Mouse (Mus musculus) erythroblast, embryonic 14.5 days (primary cell): ENCODE results near the gene Neo1.

ENCODE experiments used
- GATA1 ChIP-seq: IDR thresholded peaks from 2 replicates; pipeline ENCODE4 v1.6.1; 2012; ENCODE audit warnings: low read length, inconsistent platforms, mixed read lengths
- TAL1 ChIP-seq: IDR thresholded peaks from 3 replicates; pipeline ENCODE4 v1.6.1; 2012; ENCODE audit warnings: low read length, inconsistent platforms, mixed read lengths

DNA sequence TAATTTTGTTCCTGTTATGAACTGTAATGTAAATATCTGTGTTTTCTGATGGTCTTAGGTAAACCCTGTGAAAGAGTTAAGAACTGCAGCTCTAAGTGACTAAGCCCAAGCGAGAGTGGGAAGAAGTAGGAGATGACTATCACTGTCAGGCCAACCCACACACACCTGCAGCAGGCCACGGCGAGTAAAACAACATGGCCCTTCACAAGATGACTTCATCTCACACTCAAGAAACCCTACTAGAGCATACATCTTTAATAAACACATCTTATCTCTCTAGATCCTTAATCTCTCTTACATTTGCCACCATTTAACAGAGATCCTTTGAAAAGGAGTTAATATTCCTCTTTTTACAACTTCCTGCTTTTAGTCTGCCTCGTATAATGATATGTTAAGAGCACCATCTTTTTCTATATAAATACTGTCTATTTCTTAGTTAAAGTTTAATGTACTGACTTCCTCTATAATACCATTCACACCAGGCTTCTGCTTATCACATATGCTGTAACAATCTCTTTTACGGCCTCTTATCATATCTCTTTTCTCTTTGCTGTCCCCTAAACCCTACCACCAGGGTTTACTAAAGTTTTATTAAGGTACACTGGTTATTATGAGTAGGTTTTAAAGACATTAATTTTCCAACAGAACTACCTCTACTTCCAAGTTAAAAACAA lies 46.8 kb downstream of the Neo1 start:
- TF ChIP-seq GATA1 (no peak), TAL1 (no peak)
